Mouse (Mus musculus): ENCODE measurements at regions not wholly inside any gene's neighbourhood (a gene's known extent, or its start where the extent isn't known, plus 50 kb on each side); places are given as distances from the start of the nearest gene placed in this dataset.

DNA sequence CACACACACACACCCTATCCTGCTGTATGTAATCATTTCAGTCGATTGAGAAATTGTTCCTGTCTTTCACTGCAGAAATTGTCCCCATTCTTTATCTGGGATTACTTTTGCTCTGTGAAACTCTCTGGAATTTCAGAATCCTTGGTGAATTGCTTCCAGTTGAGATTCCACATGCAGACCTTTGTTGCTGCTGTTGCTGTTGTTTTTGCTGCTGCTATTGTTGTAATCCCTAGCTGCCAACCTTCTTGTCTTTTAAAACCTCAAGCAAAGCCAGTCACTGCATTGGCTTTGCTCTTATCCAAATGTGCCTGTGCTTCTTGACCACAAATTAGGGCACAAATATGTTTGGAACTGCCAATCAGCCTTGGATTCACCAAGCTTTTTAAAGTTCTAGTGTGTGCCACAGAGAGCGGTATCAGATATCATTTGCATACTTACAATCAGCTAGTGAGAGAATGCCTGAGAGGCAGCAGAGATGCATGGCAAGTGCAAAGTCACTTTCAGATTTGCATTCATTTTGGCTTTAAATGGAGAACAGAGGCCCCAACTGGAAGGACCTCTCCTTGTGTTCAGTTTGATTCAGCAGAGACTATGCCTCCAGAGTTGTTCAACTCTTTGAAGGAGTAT lies 1187.0 kb upstream of the Map3k7 start:
- DNase-seq: no peak

DNA sequence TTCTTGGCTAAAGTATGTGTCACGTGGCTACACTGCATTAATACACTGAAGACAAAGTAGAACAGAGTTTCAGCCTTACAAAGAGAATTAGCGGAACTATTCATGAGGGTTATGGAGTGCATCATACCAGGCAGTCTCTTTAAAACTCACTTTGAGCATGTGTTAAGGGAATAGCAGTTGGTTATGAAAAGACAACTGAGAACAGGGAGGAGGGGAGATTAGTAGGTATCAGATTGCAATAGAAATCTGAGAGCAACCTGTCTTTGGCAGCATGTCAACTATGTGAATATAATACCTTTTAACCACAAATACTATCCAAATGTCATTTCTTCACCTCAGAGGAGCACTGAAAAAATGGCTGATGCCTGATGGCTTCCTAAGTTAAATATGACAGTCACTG lies 1182.2 kb upstream of the Map3k7 start:
- DNase-seq: no peak

DNA sequence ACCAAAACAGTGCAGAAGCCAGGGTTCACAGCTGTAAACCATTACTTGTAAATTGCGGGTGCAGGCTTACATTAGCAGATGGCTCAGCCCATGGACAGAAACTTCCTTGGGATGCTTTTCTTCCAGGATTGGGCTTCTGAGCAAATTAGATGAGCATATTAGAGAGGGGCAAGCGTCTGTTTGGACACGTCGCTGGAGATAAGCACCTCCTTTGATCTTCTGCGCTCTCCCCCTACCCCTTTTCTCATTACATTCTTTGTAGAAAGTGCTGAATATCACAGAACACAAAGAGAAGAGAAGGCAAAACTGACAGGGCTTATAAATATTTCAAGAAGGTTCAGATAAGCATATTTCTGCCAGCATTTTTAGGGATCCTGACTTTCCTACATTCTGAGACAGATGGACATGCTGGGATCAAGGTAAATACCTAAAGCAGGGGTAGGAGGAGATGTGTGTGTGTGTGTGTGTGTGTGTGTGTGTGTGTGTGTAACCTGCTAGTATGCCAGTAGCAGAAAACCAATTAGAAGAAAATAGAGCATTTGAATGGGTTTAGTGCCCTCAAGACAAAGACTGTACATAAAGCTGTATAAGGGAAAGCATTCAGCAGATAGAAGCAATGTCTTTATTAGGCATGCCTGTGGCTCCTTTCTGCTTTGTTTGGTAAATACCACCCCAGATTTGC lies 1173.8 kb upstream of the Map3k7 start:
- DNase-seq: no peak

DNA sequence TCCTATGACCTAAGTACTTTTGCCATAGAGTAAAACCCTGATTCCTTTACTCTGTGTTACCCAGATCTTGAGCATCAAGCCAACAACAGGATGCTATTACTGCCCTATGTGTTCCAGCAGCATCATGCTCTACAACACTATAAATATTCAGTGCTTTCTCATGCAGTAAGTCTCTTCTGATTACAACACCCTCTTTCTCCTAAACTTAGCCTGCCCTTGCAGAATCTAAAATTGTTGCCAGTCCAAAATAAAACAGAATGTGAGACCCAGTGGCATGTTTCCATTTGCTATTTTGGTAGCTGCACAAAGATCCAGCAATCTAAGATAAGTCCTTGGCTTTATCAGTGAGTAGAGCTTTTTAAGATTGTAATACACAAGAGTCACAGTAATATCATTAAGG lies 1154.1 kb upstream of the Map3k7 start:
- DNase-seq: no peak

DNA sequence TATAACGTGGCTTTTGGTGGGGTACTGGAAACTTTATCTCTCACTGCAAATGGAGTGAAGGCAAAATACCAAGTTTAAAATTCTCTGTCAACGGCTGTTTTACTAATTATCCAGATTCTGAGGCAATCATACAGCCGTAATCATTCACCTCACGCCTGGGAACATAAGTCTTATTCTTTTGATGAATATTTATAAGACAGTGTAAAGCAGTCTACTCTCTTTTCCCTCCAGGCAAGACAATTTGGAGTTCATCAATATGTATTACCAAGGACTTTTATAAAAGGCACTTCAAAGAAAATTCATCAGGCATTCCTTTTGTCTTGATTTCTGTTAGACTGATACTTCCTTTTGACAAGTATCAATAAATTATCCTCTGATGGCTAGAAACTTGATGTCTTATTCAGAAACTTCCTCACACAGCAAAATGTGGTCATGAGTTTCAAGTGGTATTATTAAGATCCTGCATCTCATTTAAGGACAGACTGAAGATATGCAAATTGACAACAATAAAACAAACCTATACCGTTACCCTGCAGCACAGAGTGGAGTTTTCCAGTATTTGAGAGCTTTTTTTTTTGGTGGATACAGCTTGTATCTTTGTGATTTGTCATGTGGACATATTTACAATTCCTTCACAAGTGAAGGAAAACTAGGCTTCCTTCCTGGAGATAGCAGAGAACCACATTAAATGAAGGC lies 1108.4 kb upstream of the Map3k7 start:
- DNase-seq: no peak

DNA sequence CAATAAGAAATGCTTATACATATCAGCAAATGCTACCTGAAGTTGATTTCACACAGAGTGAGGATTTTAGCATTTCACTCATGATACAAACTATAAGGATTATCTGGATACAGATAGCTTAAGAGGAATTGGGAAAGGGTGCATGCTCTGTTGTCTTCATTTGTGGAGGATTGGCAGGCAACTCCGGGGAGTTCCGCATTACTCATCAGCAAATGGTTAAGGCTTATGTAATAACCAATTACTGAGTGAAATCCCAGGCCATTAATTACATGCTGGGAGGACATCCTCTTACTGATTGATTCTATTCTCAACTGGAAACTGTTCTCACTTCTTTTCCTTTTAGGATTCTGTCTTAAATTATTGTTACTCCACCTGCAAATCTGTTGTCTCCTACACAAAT lies 1058.9 kb upstream of the Map3k7 start:
- DNase-seq: no peak

DNA sequence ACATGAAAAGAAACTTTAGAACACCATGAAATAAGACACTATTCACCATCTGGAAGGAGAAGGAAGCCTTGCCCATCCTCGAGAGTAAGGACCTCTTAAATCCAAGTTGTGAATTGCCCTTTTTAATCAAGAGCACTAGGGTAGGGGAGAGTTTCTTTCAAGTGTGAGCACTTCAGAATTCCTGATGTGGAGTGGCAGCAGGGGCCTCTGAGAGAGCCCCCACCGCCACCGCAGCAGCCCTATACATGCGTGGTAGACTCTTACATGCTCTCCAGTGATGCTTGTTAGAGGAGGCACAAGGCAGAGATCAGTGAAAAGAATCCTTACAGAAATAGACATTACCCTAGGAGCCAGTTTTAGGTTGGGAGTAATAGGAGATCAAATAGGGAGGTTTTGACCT lies 1041.0 kb upstream of the Map3k7 start:
- no peak for DNase-seq

DNA sequence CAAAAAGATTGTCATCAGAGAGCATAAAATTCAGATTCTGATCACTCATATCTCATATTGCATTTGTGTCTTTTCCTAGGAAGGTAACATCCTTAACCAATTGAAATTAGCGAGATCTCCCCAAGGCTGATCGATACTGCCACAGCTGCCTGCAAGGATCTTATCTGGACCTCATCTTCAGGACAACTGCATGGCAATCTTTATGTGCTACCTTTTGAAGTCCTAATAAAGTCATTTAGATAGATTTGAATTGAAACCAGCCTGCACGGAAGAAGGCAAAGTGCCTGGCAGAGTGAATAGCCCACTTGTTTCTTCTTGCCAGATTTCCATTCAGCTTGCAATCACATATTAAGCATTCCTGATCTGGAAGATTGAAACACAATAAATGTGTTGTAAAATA lies 1031.5 kb upstream of the Map3k7 start:
- no peak for DNase-seq

DNA sequence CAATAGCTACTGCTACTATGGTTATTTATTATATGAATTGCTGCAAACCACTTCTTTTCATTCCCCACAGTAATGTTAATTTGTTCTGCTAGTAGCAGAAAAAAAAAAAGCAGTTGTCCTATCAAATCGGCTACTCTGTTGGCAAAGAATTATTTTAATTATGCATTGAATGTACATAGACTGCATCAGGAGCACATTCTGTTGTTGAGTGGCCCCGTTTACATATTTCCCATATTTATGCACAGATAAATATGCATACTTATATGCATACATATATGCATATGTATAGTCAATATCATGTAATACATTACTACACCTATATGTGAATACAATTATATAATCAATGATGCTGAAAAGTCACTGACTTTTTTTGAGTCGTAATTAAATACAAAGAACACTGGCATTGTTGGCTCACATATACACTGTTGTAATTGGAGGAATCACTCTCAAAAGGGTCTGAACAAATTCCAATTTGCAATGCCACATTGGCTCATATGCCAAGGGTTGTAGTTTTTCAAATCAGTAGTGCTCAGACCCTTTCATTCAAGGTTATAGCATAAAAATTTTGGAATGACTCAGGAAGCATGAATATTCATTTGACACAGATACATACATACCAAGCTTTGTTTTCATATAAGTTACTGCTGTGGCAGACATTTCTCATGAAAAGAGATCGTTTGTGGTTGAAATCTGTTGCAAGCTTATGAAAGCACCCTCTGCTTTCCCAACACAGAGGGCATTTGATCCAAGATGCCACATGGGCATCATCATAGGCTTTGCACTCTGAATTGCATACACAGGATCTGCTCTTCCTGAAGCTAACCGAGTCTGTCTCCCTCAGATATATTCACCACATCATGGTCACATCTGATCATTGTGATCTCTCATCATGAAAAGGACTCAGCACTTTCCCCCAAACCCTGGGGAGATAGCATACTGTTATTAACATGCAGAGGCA lies 1030.6 kb upstream of the Map3k7 start:
- DNase-seq: no peak

DNA sequence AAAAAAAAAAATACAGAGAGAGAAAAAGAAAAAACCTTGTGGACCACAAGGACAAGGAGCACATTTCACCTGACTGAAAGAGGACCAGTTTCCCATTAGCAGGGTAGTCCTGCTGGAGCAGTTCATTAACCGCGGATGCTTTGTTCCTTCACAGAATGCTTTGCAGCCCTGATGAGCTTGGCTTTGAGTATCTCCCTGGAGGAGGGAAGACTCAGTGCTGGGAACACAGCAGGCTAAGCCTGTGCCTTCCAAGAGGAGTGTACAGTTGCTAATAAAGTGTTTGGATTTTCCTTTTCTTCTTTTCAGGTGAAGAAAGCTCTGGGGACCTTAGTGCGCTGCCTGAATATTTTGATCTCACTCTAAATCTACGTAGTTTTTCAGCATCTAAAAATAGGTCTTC lies 980.3 kb upstream of the Map3k7 start:
- DNase-seq: no peak

DNA sequence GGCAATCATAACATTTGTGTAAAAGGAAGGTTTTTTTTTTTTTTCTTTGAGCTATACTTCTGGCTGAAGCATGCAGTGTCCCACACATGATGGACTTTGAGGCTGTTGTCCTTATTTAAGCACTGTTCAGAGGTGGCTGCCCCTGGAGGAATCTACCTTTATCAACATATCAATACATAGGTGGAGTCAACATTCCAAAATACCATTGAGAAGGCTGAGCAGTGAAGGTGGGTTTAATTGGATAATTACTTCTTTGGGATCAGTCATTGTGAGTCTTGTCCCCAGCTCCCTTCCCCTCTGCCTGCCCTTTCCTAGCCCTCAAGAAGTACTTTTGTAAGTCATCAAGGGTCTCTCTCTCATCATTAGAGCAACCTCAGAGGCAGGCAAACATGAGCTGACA lies 951.9 kb upstream of the Map3k7 start:
- DNase-seq: no peak

DNA sequence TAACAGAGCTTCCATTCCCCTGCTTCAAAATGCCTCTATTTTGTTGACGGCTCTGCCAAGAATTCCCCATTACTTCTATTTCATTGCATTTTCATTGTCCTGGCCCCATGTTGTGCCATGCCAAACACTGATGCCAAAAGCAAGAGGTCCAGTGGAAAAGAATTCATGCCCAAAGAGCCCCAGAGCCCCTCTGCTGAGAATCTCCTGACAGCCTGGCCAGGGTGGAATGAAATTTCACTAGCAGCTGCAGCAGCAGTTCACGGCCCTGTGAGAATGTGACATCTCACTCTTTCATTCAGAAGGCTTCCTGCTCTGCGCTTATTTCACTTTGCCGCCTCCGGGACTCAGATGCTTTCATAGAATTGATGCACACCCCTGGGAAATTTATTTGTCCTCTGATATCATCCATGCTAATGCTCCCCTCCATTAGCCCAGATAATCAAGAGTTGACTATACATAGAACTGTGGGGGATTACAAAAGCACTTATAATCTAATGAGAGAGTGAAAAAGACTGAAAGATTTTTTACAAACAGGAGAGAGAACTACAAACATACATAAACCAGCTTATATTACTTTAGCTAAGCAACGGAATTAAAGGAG lies 911.7 kb upstream of the Map3k7 start:
- DNase-seq: no peak

DNA sequence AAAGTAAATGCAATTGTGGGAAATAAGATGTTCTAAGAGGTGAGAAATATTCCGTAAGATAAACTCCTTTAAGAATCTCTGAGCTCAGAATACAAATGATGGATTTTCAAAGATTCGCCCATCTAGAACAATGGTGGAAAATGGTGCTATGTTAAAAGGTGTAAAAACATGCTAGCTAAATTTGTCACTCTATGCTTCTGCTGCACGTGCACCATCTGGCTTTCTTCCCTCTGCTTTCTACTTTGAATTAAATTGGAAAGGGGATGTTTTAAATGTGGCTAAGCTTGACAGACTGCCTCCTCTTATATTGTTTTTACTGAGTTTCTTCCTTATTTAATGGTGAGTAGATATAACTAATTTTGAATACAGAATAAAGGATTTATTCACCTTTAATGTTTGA lies 887.7 kb upstream of the Map3k7 start:
- no peak for DNase-seq

DNA sequence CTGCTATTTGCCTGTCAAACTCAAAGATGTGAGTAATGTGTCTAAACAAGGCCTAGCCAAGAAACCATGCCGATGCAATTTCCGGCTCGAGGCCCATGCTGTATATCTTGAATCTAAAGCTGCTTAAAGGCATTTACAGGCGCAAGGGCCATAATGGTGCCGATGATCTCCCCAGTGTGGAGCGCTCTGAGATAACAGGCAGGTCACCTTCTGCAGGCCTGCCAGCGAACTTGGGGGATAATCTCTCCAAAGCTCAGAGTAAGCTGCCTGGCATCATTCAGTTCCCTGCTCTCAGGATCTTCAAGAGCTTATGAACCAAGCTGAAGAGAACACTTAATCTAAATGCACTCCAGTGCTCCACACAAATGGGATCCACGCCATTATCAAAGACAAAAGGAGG lies 842.3 kb upstream of the Map3k7 start:
- DNase-seq: no peak

DNA sequence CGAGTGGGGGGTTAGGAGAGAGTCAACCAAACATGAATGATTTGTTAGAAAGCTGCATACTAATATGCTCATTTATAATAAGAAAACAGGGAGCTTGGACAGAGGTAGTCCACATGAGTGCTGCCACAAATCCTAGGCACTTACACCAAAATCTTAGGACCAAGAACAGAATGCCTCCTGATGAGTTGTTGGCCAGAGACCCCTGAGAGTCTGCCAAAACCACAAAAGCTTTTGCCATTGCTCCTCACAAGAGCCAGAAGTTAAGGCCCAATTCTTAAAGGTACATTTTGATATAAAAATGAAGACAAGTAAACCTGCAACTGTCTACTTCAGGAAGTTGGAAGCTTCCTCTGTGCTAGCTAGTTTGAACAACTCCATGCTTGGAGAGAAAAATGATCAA lies 820.7 kb upstream of the Map3k7 start:
- DNase-seq: no peak

DNA sequence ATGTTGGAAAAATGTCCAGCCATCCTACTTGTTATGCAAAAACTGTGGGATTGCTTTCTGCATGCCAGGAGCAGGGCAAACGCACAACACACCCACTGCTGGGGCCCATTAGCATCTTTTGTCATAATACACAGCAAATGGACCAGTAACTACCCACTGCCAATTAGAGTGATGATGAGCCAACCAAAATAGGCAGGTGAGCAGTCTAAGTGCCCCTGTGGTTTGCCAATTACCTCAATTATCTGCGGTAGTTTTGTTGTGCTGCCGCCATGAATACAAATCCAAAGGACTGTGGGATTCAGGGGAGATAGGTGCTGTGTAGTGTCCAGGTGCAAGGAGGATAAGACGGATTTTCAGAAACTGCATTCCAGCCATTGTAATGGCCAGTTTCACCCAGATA lies 796.5 kb upstream of the Map3k7 start:
- no peak for DNase-seq

DNA sequence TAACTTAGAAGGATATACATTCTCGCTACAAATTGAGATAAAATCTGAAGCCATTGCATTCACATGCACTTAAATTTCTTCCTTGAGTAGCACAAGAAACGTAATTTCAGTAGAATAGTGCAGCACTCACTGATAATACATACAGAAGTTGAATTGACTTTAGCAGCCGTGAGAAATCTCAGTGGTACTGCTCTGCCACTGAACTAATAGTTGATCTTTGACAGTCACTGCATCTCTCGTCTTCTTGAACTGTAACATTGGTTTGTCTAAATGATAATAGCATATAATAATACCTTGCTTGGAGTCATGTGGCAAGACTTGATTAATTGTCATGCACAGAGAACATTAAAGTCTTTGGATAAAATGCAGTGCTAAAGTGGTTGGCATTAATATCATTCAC lies 795.5 kb upstream of the Map3k7 start:
- no peak for DNase-seq

DNA sequence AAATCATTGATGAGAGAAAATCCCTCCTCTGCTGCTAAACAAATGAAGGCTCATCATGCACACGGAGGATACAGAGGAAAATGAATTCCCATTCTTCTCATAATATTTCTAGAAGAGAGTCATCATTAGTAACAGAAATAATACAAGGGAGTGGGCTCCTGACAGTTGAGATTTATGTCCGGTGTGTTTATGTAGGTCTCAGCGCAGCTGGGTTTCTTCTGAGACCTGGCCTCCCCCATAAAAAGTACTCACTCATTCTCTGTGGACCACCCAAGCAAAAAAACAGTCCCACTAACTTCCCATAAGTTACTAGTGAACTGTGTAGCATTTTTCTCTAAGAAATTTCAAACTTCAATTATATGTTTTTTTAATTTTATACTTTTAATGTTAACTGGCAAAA lies 792.7 kb upstream of the Map3k7 start:
- no peak for DNase-seq

DNA sequence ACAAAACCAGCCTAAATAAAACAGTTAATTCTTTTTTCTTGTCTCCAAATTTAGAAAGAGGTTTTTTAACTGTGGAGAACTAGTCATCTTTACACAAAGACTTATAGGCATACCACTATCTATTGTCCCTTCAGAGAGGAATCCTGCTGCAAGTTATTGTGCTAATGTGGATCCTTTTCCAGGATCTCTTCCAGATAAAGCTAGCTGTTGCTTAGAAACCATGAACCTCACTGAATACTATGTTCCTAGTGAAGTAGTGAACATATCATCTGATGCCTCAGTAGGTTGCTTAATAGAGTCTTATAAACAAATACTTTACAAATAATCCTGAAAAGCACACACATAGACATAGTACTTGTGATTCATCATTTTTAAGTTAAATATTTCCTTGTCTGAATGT lies 766.0 kb upstream of the Map3k7 start:
- no peak for DNase-seq

DNA sequence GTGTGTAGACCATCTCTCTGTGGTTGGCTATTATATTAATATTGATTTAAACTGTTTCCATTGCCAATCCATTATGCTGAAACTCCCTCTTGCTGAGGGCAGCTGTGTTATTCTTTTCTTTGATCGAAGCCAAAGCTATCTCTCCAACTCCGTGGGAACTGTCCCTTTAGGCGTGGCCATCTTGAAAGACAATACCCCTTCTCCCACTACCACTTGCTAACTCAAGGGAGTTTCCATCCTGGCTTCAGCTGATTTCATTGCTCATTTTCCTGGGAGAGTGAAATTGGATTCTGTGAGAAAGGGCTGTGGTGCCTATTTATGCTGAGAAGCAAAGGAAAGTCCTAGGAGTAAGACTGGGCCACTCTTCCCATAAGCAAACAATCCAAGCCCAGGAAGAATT lies 760.6 kb upstream of the Map3k7 start:
- no peak for DNase-seq

DNA sequence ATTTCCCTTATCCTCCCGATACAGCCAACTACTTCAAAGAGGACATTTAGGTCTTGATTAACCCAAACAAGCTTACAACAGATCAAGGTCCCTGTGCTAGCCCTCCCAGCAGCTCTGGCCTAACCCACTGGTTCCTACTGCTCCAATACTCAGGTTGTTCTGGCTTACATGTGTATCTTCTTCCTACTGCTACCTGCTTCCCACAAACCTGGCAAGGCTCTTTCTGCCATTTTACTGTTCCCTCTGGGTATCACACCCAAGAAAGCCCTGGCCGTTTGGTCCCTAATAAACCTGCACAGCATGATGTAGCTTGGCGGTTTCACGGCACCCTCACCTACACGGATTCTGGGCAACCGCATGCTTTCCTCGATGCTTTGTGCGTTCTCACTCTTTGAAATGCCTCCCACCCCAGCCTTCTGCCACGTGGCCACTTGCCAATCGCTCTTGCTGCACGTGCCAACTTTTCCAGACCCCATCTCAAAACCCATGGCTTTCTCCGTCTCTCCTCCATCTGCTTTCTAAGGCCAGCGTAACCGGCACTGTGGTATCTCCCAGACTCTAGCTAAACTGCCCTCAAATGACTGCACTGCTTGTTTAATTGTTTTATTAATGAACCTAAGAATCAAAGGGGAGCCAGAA lies 758.4 kb upstream of the Map3k7 start:
- peak; percentile 53 for DNase-seq

DNA sequence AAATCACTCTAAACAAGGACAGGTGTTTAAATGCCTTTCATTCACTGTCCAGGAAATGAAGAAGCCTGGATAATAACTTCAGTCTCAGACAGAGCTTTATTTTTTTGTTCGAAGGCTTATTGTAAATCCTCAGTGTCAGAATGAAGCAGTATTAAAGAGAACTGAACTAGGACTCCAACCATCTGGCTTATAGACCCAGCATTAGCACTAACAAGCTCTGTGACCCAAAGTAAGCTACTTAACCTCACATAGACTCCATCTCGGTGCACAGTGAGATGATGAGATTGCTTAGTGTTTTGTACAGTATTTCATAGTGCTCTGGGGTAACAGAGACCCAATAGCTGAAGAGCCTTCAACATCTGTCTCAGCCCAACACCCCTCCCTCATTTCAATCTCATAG lies 738.2 kb upstream of the Map3k7 start:
- no peak for DNase-seq

All from right cerebral cortex, postnatal 4 days (tissue).